Mouse (Mus musculus): Measurements from ENCODE around the gene Sptlc2.

DNA sequence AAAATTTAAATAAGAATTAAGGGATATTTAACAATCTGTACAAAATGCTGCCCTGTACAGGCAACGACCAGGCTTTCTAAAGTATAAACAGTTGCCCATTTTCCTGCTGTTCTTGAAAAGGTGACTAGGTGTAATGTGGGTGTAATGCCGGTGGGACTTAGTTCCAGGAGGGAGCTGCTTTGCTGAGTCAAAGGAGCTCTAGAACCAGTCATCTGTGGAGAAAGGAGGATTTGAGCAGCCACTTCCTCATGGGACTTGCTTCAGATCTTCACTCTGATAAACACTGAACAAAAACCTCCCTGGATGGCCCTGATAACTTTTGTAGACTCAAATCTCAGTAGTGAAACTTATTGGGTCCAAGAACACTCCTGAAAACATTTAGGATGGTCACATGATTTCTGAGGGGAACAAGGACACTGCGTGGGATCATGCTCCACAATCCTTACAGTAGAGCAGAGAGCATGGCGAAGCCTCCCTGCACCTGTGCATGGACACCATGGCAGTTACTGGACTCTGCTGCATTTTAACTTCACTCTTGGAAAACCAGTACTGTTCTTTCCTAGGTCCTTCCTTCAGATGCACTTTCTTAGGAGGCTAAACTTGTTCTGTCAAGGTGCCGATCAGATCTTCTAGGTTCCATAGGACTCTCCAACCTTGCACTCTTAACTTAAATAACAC is 38.3 kb upstream of the Sptlc2 start:
- no peak for TF ChIP-seq CTCF (IDR thresholded peaks at IDR 0.05; ENCODE audit: low read depth)
- TF ChIP-seq EP300 (IDR thresholded peaks at IDR 0.05; ENCODE audit: low read depth): no peak
